Mouse (Mus musculus) stomach, embryonic 14.5 days (tissue): ENCODE data around the gene Kcnk13. TPM values are rescaled to one million over a fixed set of nuclear protein-coding genes. Genes with fewer than 3 reads are reported as not detected.

ENCODE experiments used
- ATAC-seq: fragments of 200-750 bp; cut with Nextera tagmentation; 2 replicates; pipeline ENCODE4 v1.8.0; 2017; ENCODE audit warnings: low read depth, moderate TSS enrichment; ENCODE audit not compliant: insufficient number of reproducible peaks, insufficient read depth, low FRiP score
- H3K27ac ChIP-seq: fragments of 300-500 bp; sonication (generic); 2 replicates; pipeline ENCODE4 v1.5.1; 2014; ENCODE audit warnings: mild to moderate bottlenecking, low read length, moderate library complexity, mixed read lengths
- H3K27me3 ChIP-seq: fragments of 300-500 bp; sonication (generic); 2 replicates; pipeline ENCODE4 v1.6.1; 2014; ENCODE audit warnings: low read length, control low read depth, mixed read lengths; ENCODE audit not compliant: control insufficient read depth, insufficient read depth
- H3K36me3 ChIP-seq: fragments of 300-500 bp; sonication (generic); 2 replicates; pipeline ENCODE4 v1.6.1; 2014; ENCODE audit warnings: mild to moderate bottlenecking, control low read depth, low read length, moderate library complexity, mixed read lengths; ENCODE audit not compliant: control insufficient read depth, insufficient read depth
- H3K4me1 ChIP-seq: fragments of 300-500 bp; sonication (generic); 2 replicates; pipeline ENCODE4 v1.6.1; 2014; ENCODE audit warnings: low read length, control low read depth, mixed read lengths; ENCODE audit not compliant: control insufficient read depth, insufficient read depth
- H3K4me2 ChIP-seq: fragments of 300-500 bp; sonication (generic); replicated peaks from 2 replicates; pipeline ENCODE4 v1.6.1; 2014; ENCODE audit warnings: low read depth, low read length, control low read depth
- H3K4me3 ChIP-seq: fragments of 300-500 bp; sonication (generic); 2 replicates; pipeline ENCODE4 v1.5.1; 2014; ENCODE audit warnings: low read depth, low read length, control low read depth
- H3K9ac ChIP-seq: fragments of 300-500 bp; sonication (generic); replicated peaks from 2 replicates; pipeline ENCODE4 v1.6.1; 2014; ENCODE audit warnings: low read depth, mild to moderate bottlenecking, control low read depth, low read length, moderate library complexity, mixed read lengths
- H3K9me3 ChIP-seq: fragments of 300-500 bp; sonication (generic); 2 replicates; pipeline ENCODE4 v1.6.1; 2016; ENCODE audit warnings: low read depth, low read length, control low read depth; ENCODE audit not compliant: control insufficient read depth
- WGBS: fragments of 180-500 bp; shearing (Covaris S2); extraction: QIAGEN DNeasy Blood & Tissue Kit; methylation state at CpG from one replicate; pipeline ENCODE4 v1.1.7; 2014; 5-methylcytosine and 5-hydroxymethylcytosine counted together
- polyA plus RNA-seq: library from polyadenylated mRNA; unstranded; fragments of >200 nt; fragmentation: Nextera tagmentation; extraction: Ambion mirVana; gene quantifications from 2 replicates; pipeline ENCODE4 v1.2.1, GENCODE M21; 2014

The Kcnk13 gene
- polyA plus RNA-seq, 1 experiment from 2014 or later, result 0.27 TPM

DNA sequence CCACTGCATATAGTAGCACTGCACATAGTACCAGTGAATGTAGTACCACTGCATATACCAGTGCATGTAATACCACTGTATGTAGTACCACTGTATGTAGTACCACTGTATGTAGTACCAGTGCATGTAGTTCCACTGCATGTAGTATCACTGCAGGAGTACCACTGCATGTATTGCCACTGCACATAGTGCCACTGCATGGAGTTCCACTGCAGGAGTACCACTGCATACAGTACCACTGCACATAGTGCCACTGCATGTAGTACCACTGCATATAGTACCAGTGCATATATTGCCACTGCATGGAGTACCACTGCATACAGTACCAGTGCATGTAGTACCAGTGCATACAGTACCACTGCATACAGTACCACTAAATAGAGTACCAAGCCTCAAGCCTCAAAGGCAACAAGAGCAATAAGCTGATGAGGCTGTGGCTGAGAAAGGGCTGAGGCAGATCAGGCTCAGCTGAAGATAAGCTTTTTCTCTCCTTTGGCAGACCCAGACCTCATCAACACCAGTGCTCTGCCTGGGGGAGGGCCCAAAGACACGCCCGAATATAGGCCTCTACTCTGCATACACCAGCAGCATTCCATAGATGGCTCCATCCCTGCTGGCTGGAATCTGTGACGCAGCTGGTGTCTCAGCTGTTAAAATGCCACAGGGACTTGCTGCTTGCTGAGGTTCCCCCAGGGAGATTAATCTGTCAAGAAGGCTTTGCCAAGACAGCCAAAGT, 135.8 kb downstream of the Kcnk13 start:
- no peak overlapping the region for H3K4me2 ChIP-seq
- no peak for ATAC-seq
- no peak overlapping the region for H3K27ac ChIP-seq
- H3K4me3 ChIP-seq, result no peak overlapping the region
- H3K9ac ChIP-seq, result no peak overlapping the region
- H3K4me1 ChIP-seq, result no peaks in the 10 kb centered on the region
- WGBS, result 50% methylated on average over 3 of the region's 3 CpGs
- H3K9me3 ChIP-seq, result no peaks in the 10 kb centered on the region
- no peaks in the 10 kb centered on the region for H3K36me3 ChIP-seq
- no peaks in the 10 kb centered on the region for H3K27me3 ChIP-seq

DNA sequence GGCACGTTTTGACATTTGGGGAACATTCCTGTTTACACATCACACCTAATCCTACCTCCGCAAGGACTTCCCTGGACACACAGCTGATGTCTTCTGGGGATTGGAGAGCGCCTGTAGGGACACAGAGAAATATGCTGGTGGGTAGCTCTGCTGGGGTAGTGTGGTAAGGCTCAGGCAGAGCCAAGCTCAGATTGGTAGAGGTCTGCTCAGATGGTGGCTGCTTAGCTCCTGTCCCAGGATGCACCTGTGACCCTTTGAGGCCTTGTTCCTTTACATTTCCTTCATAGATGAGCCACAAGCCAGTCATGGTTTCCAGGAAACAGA, 136.4 kb downstream of the Kcnk13 start:
- H3K9ac ChIP-seq, result no peak overlapping the region
- H3K27ac ChIP-seq, result no peak overlapping the region
- no peaks in the 10 kb centered on the region for H3K4me1 ChIP-seq
- no peaks in the 10 kb centered on the region for H3K27me3 ChIP-seq
- 55% methylated on average over 3 of the region's 3 CpGs for WGBS
- H3K36me3 ChIP-seq, result no peaks in the 10 kb centered on the region
- H3K4me3 ChIP-seq, result no peak overlapping the region
- ATAC-seq, result no peak
- no peaks in the 10 kb centered on the region for H3K9me3 ChIP-seq
- no peak overlapping the region for H3K4me2 ChIP-seq

- Histone ChIP-seq H3K4me3 (no peak overlapping the region), H3K27ac (no peak overlapping the region), H3K36me3 (no peaks in the 10 kb centered on the region), H3K9me3 (no peaks in the 10 kb centered on the region), H3K27me3 (no peaks in the 10 kb centered on the region), H3K9ac (no peak overlapping the region), H3K4me2 (no peak overlapping the region), H3K4me1 (peaks cover 4% of the 10 kb centered on the region; the same call in 1 of the 2 replicates)
- 67% methylated on average over 3 of the region's 3 CpGs for WGBS
- no peak for ATAC-seq
Observed at GRCm38 (mm10) chr12:100101651-100102050, 137.4 kb downstream of the Kcnk13 start.

DNA sequence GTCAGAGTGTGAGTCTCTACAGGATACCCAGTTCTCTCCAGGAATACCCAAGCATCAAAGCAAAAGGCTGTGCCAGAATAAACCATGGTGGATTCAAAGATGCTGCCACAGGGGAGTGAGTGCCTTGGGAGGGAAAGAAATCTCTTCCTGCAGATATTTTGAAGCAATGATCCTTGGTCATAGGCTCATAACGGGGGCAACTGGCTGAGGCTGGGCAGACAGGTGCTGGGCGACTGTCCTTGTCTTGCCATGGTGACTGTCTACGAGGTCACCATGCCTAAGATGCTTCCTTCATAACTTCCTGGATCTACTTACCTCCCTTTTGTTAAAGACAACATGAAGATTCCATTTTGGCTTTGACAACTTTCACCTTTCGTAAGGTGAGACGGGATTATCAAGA, 140.2 kb downstream of the Kcnk13 start:
- Histone ChIP-seq H3K36me3 (no peaks in the 10 kb centered on the region), H3K4me1 (peaks cover 4% of the 10 kb centered on the region; the same call in 1 of the 2 replicates), H3K9ac (no peak overlapping the region), H3K4me3 (no peak overlapping the region), H3K4me2 (no peak overlapping the region), H3K9me3 (no peaks in the 10 kb centered on the region), H3K27me3 (no peaks in the 10 kb centered on the region), H3K27ac (no peak overlapping the region)
- WGBS, result 85% methylated on average over 5 of the region's 5 CpGs
- no peak for ATAC-seq

- H3K4me2 ChIP-seq, result no peak overlapping the region
- H3K27ac ChIP-seq, result no peak overlapping the region
- no peaks in the 10 kb centered on the region for H3K9me3 ChIP-seq
- ATAC-seq, result peak; percentile 21; the same call in 1 of the 2 replicates
- 11% methylated on average over 20 of the region's 20 CpGs for WGBS
- peaks cover 10% of the 10 kb centered on the region for H3K4me1 ChIP-seq
- H3K27me3 ChIP-seq, result no peaks in the 10 kb centered on the region
- no peak overlapping the region for H3K4me3 ChIP-seq
- no peak overlapping the region for H3K9ac ChIP-seq
- no peaks in the 10 kb centered on the region for H3K36me3 ChIP-seq
Observed at GRCm38 (mm10) chr12:100106275-100106895, 142.1 kb downstream of the Kcnk13 start.

GRCm38 (mm10) chr12:100107436-100107835, 143.1 kb downstream of the Kcnk13 start:
- H3K4me1 ChIP-seq, result peaks cover 12% of the 10 kb centered on the region
- no peaks in the 10 kb centered on the region for H3K27me3 ChIP-seq
- no peak for ATAC-seq
- peaks cover 4% of the 10 kb centered on the region; the same call in 1 of the 2 replicates for H3K36me3 ChIP-seq
- no peak overlapping the region for H3K4me3 ChIP-seq
- H3K9ac ChIP-seq, result no peak overlapping the region
- H3K9me3 ChIP-seq, result no peaks in the 10 kb centered on the region
- no peak overlapping the region for H3K4me2 ChIP-seq
- no peak overlapping the region for H3K27ac ChIP-seq
- 51% methylated on average over 4 of the region's 4 CpGs for WGBS

- H3K27me3 ChIP-seq, result no peaks in the 10 kb centered on the region
Observed at GRCm38 (mm10) chr12:100109986-100110696, 145.8 kb downstream of the Kcnk13 start, which contains the start of gene Psmc1. Psmc1 (plus strand) TSS chr12:100110154.

More at GRCm38 (mm10) chr12:100109986-100110696, 145.8 kb downstream of the Kcnk13 start, which contains the start of gene Psmc1:
- Histone ChIP-seq H3K36me3 (peaks cover 25% of the 10 kb centered on the region), H3K4me2 (peak within 1 kb of the TSS; percentile 83), H3K4me3 (peak within 1 kb of the TSS; percentile 98), H3K27ac (peak within 1 kb of the TSS; percentile 83), H3K9me3 (no peaks in the 10 kb centered on the region), H3K4me1 (peaks cover 12% of the 10 kb centered on the region), H3K9ac (peak within 1 kb of the TSS; percentile 93)
- under 1% methylated on average over 58 of the region's 58 CpGs for WGBS
- peak; percentile 75 for ATAC-seq
